Mouse (Mus musculus): ENCODE measurements around the gene Gm973. TPM values are rescaled to one million over a fixed set of nuclear protein-coding genes. Genes with fewer than 3 reads are reported as not detected.
"Not testable (repeated sequence)": the region's sequence is repeated elsewhere in the genome, so short reads cannot be mapped to it uniquely, and the experiment has no call there.

Gm973 gene
- polyA plus RNA-seq, 2 experiments = 2.1 to 2.8 TPM

DNA sequence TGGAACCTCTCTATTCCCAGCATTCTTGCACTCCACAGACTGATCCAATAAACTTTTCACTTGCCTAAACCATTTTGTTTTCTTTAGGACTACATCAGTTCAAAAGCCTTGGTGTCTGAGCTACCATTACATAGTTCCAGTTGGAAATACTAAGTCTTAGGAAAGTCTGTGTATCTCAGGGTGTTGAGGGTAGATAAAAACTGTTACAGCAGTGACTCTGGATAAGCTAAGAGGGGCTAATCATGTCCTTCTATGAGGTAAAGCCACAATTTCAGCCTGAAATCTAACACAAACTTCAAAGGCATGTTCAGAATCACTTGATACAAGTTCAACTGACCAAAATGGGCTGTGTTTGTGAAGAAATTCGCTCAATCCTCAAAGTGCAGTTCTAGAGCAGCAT lies 120.3 kb downstream of the Gm973 start:
- ATAC-seq (ENCODE audit: low FRiP score, low read depth) (no peak), DNase-seq (ENCODE audit: low spot score) (no peak)
- Histone ChIP-seq H3K4me1 (ENCODE audit: control insufficient read depth, insufficient read depth, low read length) (0 out of 2 replicates have a peak, but pooled peaks cover 3% of the 10 kb centered on the region), H3K9ac (ENCODE audit: low read depth, low read length, severe bottlenecking) (no peak overlapping the region), H3K27ac (replicated peaks; ENCODE audit: low read depth, low read length) (no peak overlapping the region), H3K4me2 (replicated peaks; ENCODE audit: low read depth, low read length, severe bottlenecking) (no peak overlapping the region), H3K36me3 (ENCODE audit: control insufficient read depth, insufficient read depth, low read length) (peaks cover 10% of the 10 kb centered on the region), H3K9me3 (ENCODE audit: control insufficient read depth, low read length) (no peaks in the 10 kb centered on the region), H3K4me3 (replicated peaks; ENCODE audit: low read length) (no peak overlapping the region), H3K27me3 (ENCODE audit: control insufficient read depth, insufficient read depth, low read length) (no peaks in the 10 kb centered on the region)
- no peak for TF ChIP-seq POLR2A (IDR thresholded peaks at IDR 0.05; ENCODE audit: borderline replicate concordance, extremely low read depth, insufficient read depth, insufficient read length)
- WGBS = 70% methylated on average over 1 of the region's 1 CpGs

DNA sequence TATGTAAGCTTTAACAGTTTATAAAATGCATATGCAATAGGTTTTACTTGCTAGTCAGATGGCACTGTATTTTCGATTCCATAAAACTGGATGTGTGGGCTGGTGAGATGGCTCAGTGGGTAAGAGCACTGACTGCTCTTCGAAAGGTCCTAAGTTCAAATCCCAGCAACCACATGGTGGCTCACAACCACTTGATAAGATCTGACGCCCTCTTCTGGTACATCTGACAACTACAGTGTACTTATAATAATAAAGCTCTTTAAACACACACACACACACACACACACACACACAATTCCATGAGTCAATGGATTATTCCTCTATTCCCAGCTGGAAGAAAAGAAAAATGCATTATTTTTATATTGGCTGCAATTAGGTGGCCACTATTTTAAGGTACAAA lies 122.3 kb downstream of the Gm973 start:
- no peak for ATAC-seq (ENCODE audit: low FRiP score, low read depth)
- H3K27ac ChIP-seq (replicated peaks; ENCODE audit: low read depth, low read length) = no peak overlapping the region
- no peak for TF ChIP-seq POLR2A (IDR thresholded peaks at IDR 0.05; ENCODE audit: borderline replicate concordance, extremely low read depth, insufficient read depth, insufficient read length)
- H3K9ac ChIP-seq (ENCODE audit: low read depth, low read length, severe bottlenecking) = no peak overlapping the region
- no peak overlapping the region for H3K4me2 ChIP-seq (replicated peaks; ENCODE audit: low read depth, low read length, severe bottlenecking)
- WGBS = 90% methylated on average over 3 of the region's 3 CpGs
- DNase-seq (ENCODE audit: low spot score) = no peak
- H3K4me1 ChIP-seq (ENCODE audit: control insufficient read depth, insufficient read depth, low read length) = 0 out of 2 replicates have a peak, but pooled peaks cover 3% of the 10 kb centered on the region
- H3K4me3 ChIP-seq (replicated peaks; ENCODE audit: low read length) = no peak overlapping the region
- H3K9me3 ChIP-seq (ENCODE audit: control insufficient read depth, low read length) = no peaks in the 10 kb centered on the region
- peaks cover 21% of the 10 kb centered on the region for H3K36me3 ChIP-seq (ENCODE audit: control insufficient read depth, insufficient read depth, low read length)
- no peaks in the 10 kb centered on the region for H3K27me3 ChIP-seq (ENCODE audit: control insufficient read depth, insufficient read depth, low read length)

DNA sequence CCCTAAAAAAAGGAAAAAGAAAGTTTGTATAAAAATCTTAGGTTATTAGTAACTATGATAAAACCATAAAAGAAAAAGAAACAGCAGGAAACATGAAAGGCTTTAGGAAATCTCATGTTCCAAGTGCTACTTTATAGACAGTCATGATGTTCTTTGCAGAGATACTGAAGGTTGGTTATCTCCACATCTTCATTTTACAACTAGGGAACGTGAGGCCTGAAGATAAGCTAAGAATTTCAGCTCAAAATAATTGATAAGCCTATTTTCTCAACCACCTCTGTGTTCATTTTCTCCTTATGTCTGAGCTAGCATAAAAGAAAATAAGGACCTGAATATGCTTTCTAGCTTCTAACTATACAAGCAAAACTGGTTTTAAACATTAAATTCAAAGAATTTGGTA lies 126.4 kb downstream of the Gm973 start:
- H3K4me1 ChIP-seq (ENCODE audit: control insufficient read depth, insufficient read depth, low read length) = no peaks in the 10 kb centered on the region
- no peak overlapping the region for H3K4me2 ChIP-seq (replicated peaks; ENCODE audit: low read depth, low read length, severe bottlenecking)
- H3K4me3 ChIP-seq (replicated peaks; ENCODE audit: low read length) = no peak overlapping the region
- no peak overlapping the region for H3K9ac ChIP-seq (ENCODE audit: low read depth, low read length, severe bottlenecking)
- DNase-seq (ENCODE audit: low spot score) (no peak), ATAC-seq (ENCODE audit: low FRiP score, low read depth) (no peak)
- WGBS = 81% methylated on average over 1 of the region's 1 CpGs
- peaks cover 34% of the 10 kb centered on the region for H3K36me3 ChIP-seq (ENCODE audit: control insufficient read depth, insufficient read depth, low read length)
- H3K27ac ChIP-seq (replicated peaks; ENCODE audit: low read depth, low read length) = no peak overlapping the region
- no peaks in the 10 kb centered on the region for H3K9me3 ChIP-seq (ENCODE audit: control insufficient read depth, low read length)
- H3K27me3 ChIP-seq (ENCODE audit: control insufficient read depth, insufficient read depth, low read length) = no peaks in the 10 kb centered on the region
- no peak for TF ChIP-seq POLR2A (IDR thresholded peaks at IDR 0.05; ENCODE audit: borderline replicate concordance, extremely low read depth, insufficient read depth, insufficient read length)

DNA sequence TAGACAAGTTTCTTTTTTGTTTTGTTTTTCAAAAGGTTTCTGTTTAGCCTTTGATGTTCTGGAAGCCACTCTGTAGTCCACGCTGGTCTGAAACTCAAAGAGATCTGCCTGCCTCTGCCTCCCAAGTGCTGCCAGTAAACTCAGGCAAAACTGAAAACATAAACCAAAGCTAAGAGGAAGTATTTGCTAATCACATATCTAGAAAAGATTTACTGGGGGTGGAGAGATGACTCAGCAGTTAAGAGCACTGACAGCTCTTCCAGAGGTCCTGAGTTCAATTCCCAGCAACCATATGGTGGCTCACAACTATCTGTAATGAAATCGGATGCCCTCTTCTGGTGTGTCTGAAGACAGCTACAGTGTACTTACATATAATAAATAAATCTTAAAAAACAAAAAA lies 130.4 kb downstream of the Gm973 start:
- peaks cover 48% of the 10 kb centered on the region for H3K36me3 ChIP-seq (ENCODE audit: control insufficient read depth, insufficient read depth, low read length)
- H3K27me3 ChIP-seq (ENCODE audit: control insufficient read depth, insufficient read depth, low read length); H3K4me2 ChIP-seq (replicated peaks; ENCODE audit: low read depth, low read length, severe bottlenecking); H3K9me3 ChIP-seq (ENCODE audit: control insufficient read depth, low read length); H3K4me1 ChIP-seq (ENCODE audit: control insufficient read depth, insufficient read depth, low read length); H3K4me3 ChIP-seq (replicated peaks; ENCODE audit: low read length); H3K9ac ChIP-seq (ENCODE audit: low read depth, low read length, severe bottlenecking); ATAC-seq (ENCODE audit: low FRiP score, low read depth); H3K27ac ChIP-seq (replicated peaks; ENCODE audit: low read depth, low read length); DNase-seq (ENCODE audit: low spot score): not testable (repeated sequence)
- 97% methylated on average over 2 of the region's 2 CpGs for WGBS

DNA sequence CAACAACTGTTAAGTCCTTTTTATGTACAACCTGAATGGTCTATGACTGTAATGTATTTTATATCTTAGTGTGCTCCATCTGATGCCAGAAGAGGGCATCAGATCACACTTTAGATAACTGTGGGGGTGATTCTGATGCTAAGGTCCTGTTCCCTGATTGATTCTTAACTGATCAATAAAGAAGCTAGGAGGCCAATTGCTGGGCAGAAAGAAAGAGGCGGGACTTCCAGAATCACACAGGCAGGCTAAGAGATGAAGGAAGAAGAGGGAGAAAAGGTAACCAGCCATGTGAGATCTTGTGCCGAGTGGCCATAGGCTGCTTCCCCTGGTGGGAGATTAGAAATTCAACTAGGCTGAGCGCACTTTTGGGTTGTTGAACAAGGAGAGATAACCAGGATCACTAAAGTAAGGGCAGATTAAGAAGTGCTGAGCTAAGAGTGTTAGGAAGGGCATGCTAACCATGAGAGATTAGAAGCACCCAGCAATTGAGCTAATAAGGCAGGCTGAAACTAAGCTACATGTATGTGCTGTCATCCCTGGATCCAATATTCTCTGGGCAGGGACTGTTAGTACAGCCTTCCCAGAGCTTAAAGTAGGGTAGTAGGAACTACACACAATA lies 135.2 kb downstream of the Gm973 start:
- 95% methylated on average over 3 of the region's 3 CpGs for WGBS
- no peaks in the 10 kb centered on the region for H3K9me3 ChIP-seq (ENCODE audit: control insufficient read depth, low read length)
- ATAC-seq (ENCODE audit: low FRiP score, low read depth) (no peak), DNase-seq (ENCODE audit: low spot score) (no peak)
- H3K27me3 ChIP-seq (ENCODE audit: control insufficient read depth, insufficient read depth, low read length) = no peaks in the 10 kb centered on the region
- no peak overlapping the region for H3K4me3 ChIP-seq (replicated peaks; ENCODE audit: low read length)
- H3K4me2 ChIP-seq (replicated peaks; ENCODE audit: low read depth, low read length, severe bottlenecking) = no peak overlapping the region
- no peak overlapping the region for H3K9ac ChIP-seq (ENCODE audit: low read depth, low read length, severe bottlenecking)
- H3K36me3 ChIP-seq (ENCODE audit: control insufficient read depth, insufficient read depth, low read length) = peaks cover 51% of the 10 kb centered on the region
- H3K27ac ChIP-seq (replicated peaks; ENCODE audit: low read depth, low read length) = no peak overlapping the region
- no peaks in the 10 kb centered on the region for H3K4me1 ChIP-seq (ENCODE audit: control insufficient read depth, insufficient read depth, low read length)
- TF ChIP-seq POLR2A (IDR thresholded peaks at IDR 0.05; ENCODE audit: borderline replicate concordance, extremely low read depth, insufficient read depth, insufficient read length) = no peak
